Mouse (Mus musculus): ENCODE data around the gene Saxo1. TPM values are rescaled to one million over a fixed set of nuclear protein-coding genes. Genes with fewer than 3 reads are reported as not detected.
A peak's percentile ranks its signal among the peaks of the same experiment; 100 is the strongest.

Gene Saxo1
- not detected in 2 replicates for total RNA-seq (2014; rRNA removed; ENCODE audit: low replicate concordance)
- polyA plus RNA-seq (2015; fragmentation: Nextera tagmentation; extraction: Ambion mirVana) = not detected in 2 replicates

DNA sequence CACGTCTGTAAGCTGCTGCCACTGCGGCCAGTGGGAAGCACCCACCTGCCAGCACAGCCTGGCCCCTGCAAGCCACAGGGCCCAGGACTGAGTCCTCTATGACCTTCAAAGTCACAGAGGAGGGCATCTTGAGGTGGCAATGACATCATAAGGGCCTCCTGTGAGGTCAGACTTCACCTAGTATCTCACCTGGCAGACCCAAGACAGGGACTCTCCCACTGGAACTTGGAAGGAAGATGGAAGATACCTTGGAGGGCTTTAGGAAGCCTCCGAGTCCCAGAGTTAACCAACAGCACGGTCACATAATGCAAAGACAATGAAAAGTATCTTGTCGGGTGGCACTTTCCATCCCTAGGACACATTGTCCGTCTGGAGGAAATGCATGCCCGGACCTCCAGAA, at the start of gene Saxo1:
Saxo1 (minus strand) TSS at position 101 of the 400 bp plus-strand sequence.
- Histone ChIP-seq H3K27ac (ENCODE audit: low read depth) (no peak within 1 kb of the TSS), H3K9me3 (replicated peaks; ENCODE audit: control insufficient read depth, low read length) (no peaks in the 10 kb centered on the region), H3K36me3 (replicated peaks; ENCODE audit: control insufficient read depth, insufficient read depth, low read length) (no peaks in the 10 kb centered on the region), H3K9ac (replicated peaks; ENCODE audit: low read depth, low read length) (no peak within 1 kb of the TSS), H3K4me2 (ENCODE audit: low read depth, low read length) (no peak within 1 kb of the TSS), H3K27me3 (ENCODE audit: control insufficient read depth, insufficient read depth, low read length) (no peaks in the 10 kb centered on the region), H3K4me3 (ENCODE audit: low read depth, low read length) (no peak within 1 kb of the TSS), H3K4me1 (ENCODE audit: control insufficient read depth, insufficient read depth) (no peaks in the 10 kb centered on the region)
- 82% methylated on average over 7 of the region's 7 CpGs for WGBS
- ATAC-seq (ENCODE audit: insufficient read depth, low read depth) = no peak
- TF ChIP-seq EP300 (IDR thresholded peaks at IDR 0.05; ENCODE audit: low read depth) (no peak), CTCF (IDR thresholded peaks at IDR 0.05; ENCODE audit: low read depth) (no peak)
- no peak for DNase-seq (ENCODE audit: low spot score)

DNA sequence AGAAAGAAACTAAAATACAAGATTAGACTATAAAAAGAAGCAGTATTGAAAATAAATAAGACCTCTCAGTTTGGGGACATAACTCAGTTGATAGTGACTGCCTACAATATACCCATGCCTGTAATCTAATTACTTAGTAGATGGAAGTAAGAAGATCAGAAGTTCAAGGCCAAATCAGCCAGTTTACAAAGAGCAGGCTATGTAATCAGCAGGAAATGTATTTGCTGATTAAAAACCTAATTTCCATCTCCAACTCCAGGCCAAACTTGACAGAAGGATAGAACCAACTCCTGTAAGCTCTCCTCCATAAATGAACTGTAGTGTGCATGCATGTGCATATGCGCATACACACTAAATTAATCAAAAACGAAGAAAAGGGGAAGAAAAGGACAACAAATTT, 33.2 kb upstream of the Saxo1 start:
- no peak for ATAC-seq (ENCODE audit: insufficient read depth, low read depth)
- H3K9ac ChIP-seq (replicated peaks; ENCODE audit: low read depth, low read length) = no peak overlapping the region
- H3K4me2 ChIP-seq (ENCODE audit: low read depth, low read length) = no peak overlapping the region
- H3K4me3 ChIP-seq (ENCODE audit: low read depth, low read length) = no peak overlapping the region
- no peaks in the 10 kb centered on the region for H3K9me3 ChIP-seq (replicated peaks; ENCODE audit: control insufficient read depth, low read length)
- H3K36me3 ChIP-seq (replicated peaks; ENCODE audit: control insufficient read depth, insufficient read depth, low read length) = peaks cover 37% of the 10 kb centered on the region; the same call in 1 of the 2 replicates
- no peak overlapping the region for H3K27ac ChIP-seq (ENCODE audit: low read depth)
- H3K27me3 ChIP-seq (ENCODE audit: control insufficient read depth, insufficient read depth, low read length) = no peaks in the 10 kb centered on the region
- H3K4me1 ChIP-seq (ENCODE audit: control insufficient read depth, insufficient read depth) = no peaks in the 10 kb centered on the region
- TF ChIP-seq CTCF (IDR thresholded peaks at IDR 0.05; ENCODE audit: low read depth) = no peak
- TF ChIP-seq EP300 (IDR thresholded peaks at IDR 0.05; ENCODE audit: low read depth) = no peak
- WGBS = 94% methylated on average over 2 of the region's 2 CpGs
- no peak for DNase-seq (ENCODE audit: low spot score)

DNA sequence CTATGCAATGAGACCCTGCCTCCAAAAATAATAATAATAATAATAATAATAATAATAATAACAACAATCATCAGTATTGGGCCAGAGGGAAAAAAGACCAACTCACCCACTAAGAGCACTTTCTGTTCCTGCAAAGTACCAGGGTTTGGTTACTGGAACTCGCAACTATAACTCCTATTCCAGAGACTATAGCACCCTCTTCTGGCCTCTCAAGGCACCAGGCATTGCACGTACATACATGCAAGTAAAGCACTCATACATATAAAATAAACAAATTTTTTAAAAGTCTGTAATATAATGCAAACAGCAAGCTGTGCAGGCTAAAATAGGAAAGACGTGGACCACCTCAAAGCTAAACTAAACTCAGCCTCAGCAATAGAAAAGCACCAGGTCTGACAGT, 30.1 kb upstream of the Saxo1 start:
- DNase-seq (ENCODE audit: low spot score) (no peak), ATAC-seq (ENCODE audit: insufficient read depth, low read depth) (no peak)
- H3K36me3 ChIP-seq (replicated peaks; ENCODE audit: control insufficient read depth, insufficient read depth, low read length) = peaks cover 53% of the 10 kb centered on the region
- TF ChIP-seq CTCF (IDR thresholded peaks at IDR 0.05; ENCODE audit: low read depth) = no peak
- no peak for TF ChIP-seq EP300 (IDR thresholded peaks at IDR 0.05; ENCODE audit: low read depth)
- no peaks in the 10 kb centered on the region for H3K9me3 ChIP-seq (replicated peaks; ENCODE audit: control insufficient read depth, low read length)
- no peak overlapping the region for H3K4me2 ChIP-seq (ENCODE audit: low read depth, low read length)
- H3K27me3 ChIP-seq (ENCODE audit: control insufficient read depth, insufficient read depth, low read length) = no peaks in the 10 kb centered on the region
- H3K9ac ChIP-seq (replicated peaks; ENCODE audit: low read depth, low read length) = no peak overlapping the region
- no peak overlapping the region for H3K27ac ChIP-seq (ENCODE audit: low read depth)
- H3K4me3 ChIP-seq (ENCODE audit: low read depth, low read length) = no peak overlapping the region
- WGBS = 95% methylated on average over 3 of the region's 3 CpGs
- no peaks in the 10 kb centered on the region for H3K4me1 ChIP-seq (ENCODE audit: control insufficient read depth, insufficient read depth)

DNA sequence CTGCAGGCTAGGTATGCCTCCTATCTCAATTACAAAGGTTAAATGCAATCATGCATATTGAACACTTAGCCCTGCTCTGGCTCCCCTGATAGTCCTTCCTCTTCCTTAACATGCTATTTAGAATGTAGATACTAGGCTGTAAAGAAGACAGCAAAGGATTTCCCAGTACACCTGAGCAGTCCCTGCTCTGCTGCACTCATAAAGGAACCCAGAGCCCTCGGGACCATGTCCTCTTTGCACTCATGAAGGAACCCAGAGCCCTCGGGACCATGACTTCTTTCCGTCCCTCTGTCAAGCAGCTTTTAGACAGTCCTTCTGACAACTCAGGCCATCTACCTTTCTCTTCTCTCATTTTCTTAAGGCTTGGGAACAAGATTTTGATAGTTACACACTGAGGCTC, 22.5 kb upstream of the Saxo1 start:
- Histone ChIP-seq H3K4me3 (ENCODE audit: low read depth, low read length) (no peak overlapping the region), H3K9me3 (replicated peaks; ENCODE audit: control insufficient read depth, low read length) (no peaks in the 10 kb centered on the region), H3K4me1 (ENCODE audit: control insufficient read depth, insufficient read depth) (peaks cover 19% of the 10 kb centered on the region), H3K4me2 (ENCODE audit: low read depth, low read length) (no peak overlapping the region), H3K27me3 (ENCODE audit: control insufficient read depth, insufficient read depth, low read length) (no peaks in the 10 kb centered on the region), H3K27ac (ENCODE audit: low read depth) (no peak overlapping the region), H3K36me3 (replicated peaks; ENCODE audit: control insufficient read depth, insufficient read depth, low read length) (peaks cover 36% of the 10 kb centered on the region), H3K9ac (replicated peaks; ENCODE audit: low read depth, low read length) (no peak overlapping the region)
- no peak for ATAC-seq (ENCODE audit: insufficient read depth, low read depth)
- no peak for TF ChIP-seq CTCF (IDR thresholded peaks at IDR 0.05; ENCODE audit: low read depth)
- no peak for TF ChIP-seq EP300 (IDR thresholded peaks at IDR 0.05; ENCODE audit: low read depth)
- DNase-seq (ENCODE audit: low spot score) = no peak
- 71% methylated on average over 3 of the region's 3 CpGs for WGBS

DNA sequence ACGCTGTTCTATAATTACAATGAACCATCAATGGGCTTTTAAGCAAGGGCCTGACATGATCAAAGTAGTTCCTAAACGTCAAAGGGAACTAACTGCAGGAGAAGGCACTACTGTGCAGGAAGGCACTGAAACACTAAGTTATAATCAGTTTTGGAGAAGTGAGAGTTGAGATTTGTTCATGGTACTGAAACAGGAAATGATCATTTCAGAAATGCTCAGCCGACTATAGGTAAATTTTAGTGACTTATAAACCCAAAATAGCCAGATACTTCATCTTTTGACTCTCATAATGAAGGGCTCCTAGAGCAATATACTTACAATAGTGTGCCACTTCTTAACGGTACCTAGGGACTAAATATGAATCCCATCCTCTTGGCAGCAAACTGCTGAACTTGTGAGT, 21.9 kb upstream of the Saxo1 start:
- Histone ChIP-seq H3K4me3 (ENCODE audit: low read depth, low read length) (no peak overlapping the region), H3K4me2 (ENCODE audit: low read depth, low read length) (no peak overlapping the region), H3K9ac (replicated peaks; ENCODE audit: low read depth, low read length) (no peak overlapping the region), H3K36me3 (replicated peaks; ENCODE audit: control insufficient read depth, insufficient read depth, low read length) (peaks cover 31% of the 10 kb centered on the region), H3K9me3 (replicated peaks; ENCODE audit: control insufficient read depth, low read length) (no peaks in the 10 kb centered on the region), H3K4me1 (ENCODE audit: control insufficient read depth, insufficient read depth) (peaks cover 19% of the 10 kb centered on the region), H3K27ac (ENCODE audit: low read depth) (no peak overlapping the region), H3K27me3 (ENCODE audit: control insufficient read depth, insufficient read depth, low read length) (no peaks in the 10 kb centered on the region)
- DNase-seq (ENCODE audit: low spot score) = no peak
- no peak for ATAC-seq (ENCODE audit: insufficient read depth, low read depth)
- WGBS = 67% methylated on average over 4 of the region's 4 CpGs
- TF ChIP-seq EP300 (IDR thresholded peaks at IDR 0.05; ENCODE audit: low read depth) (no peak), CTCF (IDR thresholded peaks at IDR 0.05; ENCODE audit: low read depth) (no peak)

DNA sequence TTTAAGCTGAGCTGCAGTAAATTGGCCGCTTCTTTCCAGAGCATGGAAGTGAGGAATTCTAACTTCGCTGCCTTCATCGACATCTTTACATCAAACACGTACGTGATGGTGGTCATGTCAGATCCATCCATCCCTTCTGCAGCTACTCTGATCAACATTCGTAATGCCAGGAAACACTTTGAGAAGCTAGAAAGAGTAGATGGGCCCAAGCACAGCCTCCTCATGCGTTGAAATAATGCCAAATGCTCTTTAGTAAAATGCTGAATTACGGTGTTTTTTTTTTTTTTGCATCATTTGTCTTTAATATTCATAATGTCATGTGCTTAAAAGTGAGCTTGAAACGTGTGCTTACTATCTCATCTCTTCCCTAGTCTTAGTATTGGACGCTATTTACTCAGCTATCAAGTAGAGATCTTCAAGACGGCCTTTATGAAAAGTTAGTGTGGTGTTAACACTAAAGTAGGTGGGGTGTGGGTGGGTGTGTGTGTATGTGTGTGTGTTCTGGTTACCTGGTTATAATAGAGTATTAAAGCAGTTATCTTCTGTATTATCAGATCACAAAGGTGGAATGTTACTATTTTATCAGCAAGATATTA, 18.6 kb upstream of the Saxo1 start:
- DNase-seq (ENCODE audit: low spot score) (no peak), ATAC-seq (ENCODE audit: insufficient read depth, low read depth) (no peak)
- H3K4me3 ChIP-seq (ENCODE audit: low read depth, low read length) = peak overlapping the region; percentile 77
- 0 out of 2 replicates have a peak, but pooled peaks cover 7% of the 10 kb centered on the region for H3K36me3 ChIP-seq (replicated peaks; ENCODE audit: control insufficient read depth, insufficient read depth, low read length)
- H3K4me2 ChIP-seq (ENCODE audit: low read depth, low read length) = peak overlapping the region; percentile 75
- WGBS = 7% methylated on average over 11 of the region's 11 CpGs
- peaks cover 19% of the 10 kb centered on the region for H3K4me1 ChIP-seq (ENCODE audit: control insufficient read depth, insufficient read depth)
- no peak overlapping the region; the same call in 1 of the 2 replicates for H3K27ac ChIP-seq (ENCODE audit: low read depth)
- TF ChIP-seq CTCF (IDR thresholded peaks at IDR 0.05; ENCODE audit: low read depth) (no peak), EP300 (IDR thresholded peaks at IDR 0.05; ENCODE audit: low read depth) (no peak)
- H3K9me3 ChIP-seq (replicated peaks; ENCODE audit: control insufficient read depth, low read length) = no peaks in the 10 kb centered on the region
- H3K9ac ChIP-seq (replicated peaks; ENCODE audit: low read depth, low read length) = peak overlapping the region; percentile 85
- no peaks in the 10 kb centered on the region for H3K27me3 ChIP-seq (ENCODE audit: control insufficient read depth, insufficient read depth, low read length)
